Mouse (Mus musculus): ENCODE data around the gene Agbl1. TPM values are rescaled to one million over a fixed set of nuclear protein-coding genes. Genes with fewer than 3 reads are reported as not detected.

Gene Agbl1
- polyA plus RNA-seq, 2 experiments from 2014 or later, result not detected

GRCm38 (mm10) chr7:76392296-76392940 lies 162.7 kb downstream of the Agbl1 start:
- ATAC-seq, result no peak

- peak; percentile 64 for ATAC-seq
Measured at GRCm38 (mm10) chr7:76392941-76393817, 163.5 kb downstream of the Agbl1 start.

GRCm38 (mm10) chr7:76407930-76408557 lies 178.4 kb downstream of the Agbl1 start:
- no peak for ATAC-seq

- no peak for ATAC-seq
Measured at GRCm38 (mm10) chr7:76409020-76409419, 179.3 kb downstream of the Agbl1 start.

GRCm38 (mm10) chr7:76410403-76411180 lies 180.9 kb downstream of the Agbl1 start:
- no peak for ATAC-seq

- ATAC-seq, result no peak
Measured at GRCm38 (mm10) chr7:76411933-76412587, 182.4 kb downstream of the Agbl1 start.

- ATAC-seq, result no peak
Measured at GRCm38 (mm10) chr7:76416084-76416597, 186.5 kb downstream of the Agbl1 start.

GRCm38 (mm10) chr7:76438581-76438980 lies 208.9 kb downstream of the Agbl1 start:
- no peak for ATAC-seq

- no peak for ATAC-seq
Measured at GRCm38 (mm10) chr7:76438988-76439387, 209.3 kb downstream of the Agbl1 start.

- no peak for ATAC-seq
Measured at GRCm38 (mm10) chr7:76462361-76463001, 232.8 kb downstream of the Agbl1 start.

- ATAC-seq, result no peak
Measured at GRCm38 (mm10) chr7:76466427-76466826, 236.7 kb downstream of the Agbl1 start.

- no peak for ATAC-seq
Measured at GRCm38 (mm10) chr7:76474233-76474632, 244.5 kb downstream of the Agbl1 start.

- ATAC-seq, result no peak
Measured at GRCm38 (mm10) chr7:76485546-76485945, 255.9 kb downstream of the Agbl1 start.

GRCm38 (mm10) chr7:76487519-76487918 lies 257.8 kb downstream of the Agbl1 start:
- ATAC-seq, result no peak

- ATAC-seq, result no peak
Measured at GRCm38 (mm10) chr7:76524291-76524690, 294.6 kb downstream of the Agbl1 start.

GRCm38 (mm10) chr7:76546456-76546855 lies 316.8 kb downstream of the Agbl1 start:
- no peak for ATAC-seq

- ATAC-seq, result no peak
Measured at GRCm38 (mm10) chr7:76547313-76547712, 317.6 kb downstream of the Agbl1 start.

- no peak for ATAC-seq
Measured at GRCm38 (mm10) chr7:76551860-76552259, 322.2 kb downstream of the Agbl1 start.

GRCm38 (mm10) chr7:76560564-76561258 lies 331.0 kb downstream of the Agbl1 start:
- ATAC-seq, result no peak

- ATAC-seq, result no peak
Measured at GRCm38 (mm10) chr7:76562506-76562905, 332.8 kb downstream of the Agbl1 start.
